Mouse (Mus musculus): ENCODE measurements around the gene Hnrnpc.

Gene Hnrnpc

DNA sequence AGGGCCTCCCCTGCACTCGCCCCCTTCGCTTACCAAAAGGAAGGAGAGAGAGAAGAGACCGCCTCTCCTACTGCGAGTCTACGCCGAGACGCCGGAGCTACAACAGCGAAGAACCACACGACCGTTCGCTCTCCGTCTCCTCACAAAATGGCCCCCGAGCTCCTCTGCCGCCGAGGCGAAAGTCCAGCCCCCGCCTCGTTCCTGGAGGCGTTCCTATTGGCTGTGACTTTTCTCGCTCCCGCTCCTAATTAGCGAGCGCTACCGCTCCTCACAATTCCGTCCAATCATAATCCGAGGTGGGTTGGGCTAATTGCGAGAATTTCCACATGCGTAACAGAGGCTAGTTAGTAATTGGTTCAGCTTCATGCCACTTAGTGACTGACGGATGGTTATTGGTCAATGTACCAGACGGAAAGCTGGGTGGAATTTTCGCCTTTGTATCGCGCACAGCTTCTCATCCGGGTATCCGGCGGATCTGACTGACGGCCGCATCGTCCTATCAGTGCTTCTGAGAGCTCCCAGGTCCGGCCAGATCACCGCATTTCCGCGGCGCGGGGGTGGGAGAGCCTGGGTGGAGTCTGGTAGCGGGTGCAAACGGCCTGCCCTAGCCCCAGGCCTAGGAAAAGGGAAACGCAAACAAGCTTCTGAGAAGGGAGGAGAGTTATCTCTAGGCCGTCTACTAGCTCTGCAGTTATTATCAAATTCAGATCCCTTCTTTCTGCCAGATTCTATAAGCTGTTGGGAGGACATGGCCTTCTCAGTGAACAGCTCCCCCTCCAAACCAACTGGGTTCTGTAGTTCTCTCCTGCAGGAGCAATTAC, at the start of gene Hnrnpc:
Gene Hnrnpc (minus strand): TSS at position 173 of the 821 bp plus-strand sequence.
- ChIA-PET CTCF (interaction anchor here (0.5 to 3.9 kb wide), 40 partner anchors 8 to 474 kb away, joined by 3 to 32 read pairs (median 4); partner anchors contain the start of genes Chd8 (in 1 of the 4), Rab2b (in 1 of the 4), Supt16 (in 1 of the 4) and Tox4 (in 1 of the 4)), POLR2A (interaction anchor here (0.5 to 19.3 kb wide), 175 partner anchors 3 to 1166 kb away, joined by 3 to 611 read pairs (median 6); partner anchors contain the start of genes Supt16 (in 4 of the 4), Chd8 (in 3 of the 4), Rab2b (in 3 of the 4) and Tox4 (in 3 of the 4))

DNA sequence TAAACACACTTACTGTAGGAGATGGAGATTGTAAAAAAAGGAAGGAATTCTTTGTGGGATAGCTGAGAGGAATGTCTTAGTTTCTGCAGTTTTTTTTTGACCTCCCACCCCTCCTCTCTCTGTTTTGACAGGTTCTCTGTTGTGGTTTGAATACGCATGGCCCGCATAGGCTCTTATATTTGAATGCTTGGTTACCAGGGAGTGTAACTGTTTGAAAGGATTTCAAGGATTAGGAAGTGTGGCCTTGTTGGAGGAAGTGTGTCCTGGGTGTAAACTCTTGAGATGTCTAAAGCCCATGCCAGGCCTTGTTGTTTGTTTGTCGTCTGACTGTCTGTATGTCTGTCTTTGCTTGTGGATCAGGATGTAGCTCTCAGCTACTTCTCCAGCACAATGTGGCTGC, 48.8 kb upstream of the Hnrnpc start:
- ChIA-PET CTCF (interaction anchor here in 1 of 4 experiments (1.3 kb wide), 1 partner anchor 11 kb away, joined by 3 read pairs; no protein-coding TSS in a partner anchor), POLR2A (interaction anchor here in 3 of 4 experiments (0.6 to 9.9 kb wide), 15 partner anchors 11 to 139 kb away, joined by 3 to 73 read pairs (median 4); partner anchors contain the start of genes Hnrnpc (in 2 of the 3), Rab2b (in 1 of the 3) and Tox4 (in 1 of the 3))

DNA sequence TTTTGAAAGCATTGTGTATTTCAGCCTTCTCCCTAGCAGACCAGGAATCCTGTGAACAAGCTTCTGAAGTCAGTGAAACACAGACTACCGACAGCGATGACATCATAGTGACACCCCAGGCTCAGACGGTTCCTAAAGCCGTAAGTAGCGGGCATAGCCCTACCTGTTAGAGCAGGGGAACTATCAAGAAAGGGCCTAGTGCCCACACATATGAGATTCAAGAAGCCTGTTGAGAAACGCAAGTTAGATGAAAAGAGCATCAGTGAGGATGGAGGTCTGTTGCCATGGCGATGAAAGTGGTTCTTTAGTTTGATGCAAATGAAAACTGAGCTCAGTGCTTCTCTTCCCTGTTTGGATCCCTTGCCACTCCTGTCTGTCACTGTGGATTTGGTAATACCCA, 48.4 kb upstream of the Hnrnpc start:
- CTCF ChIA-PET = interaction anchor here in 1 of 4 experiments (1.3 kb wide), 1 partner anchor 11 kb away, joined by 3 read pairs; no protein-coding TSS in a partner anchor
- POLR2A ChIA-PET = interaction anchor here in 3 of 4 experiments (0.7 to 9.9 kb wide), 13 partner anchors 10 to 138 kb away, joined by 3 to 73 read pairs (median 4); partner anchors contain the start of genes Hnrnpc (in 2 of the 3), Rab2b (in 1 of the 3) and Tox4 (in 1 of the 3)

DNA sequence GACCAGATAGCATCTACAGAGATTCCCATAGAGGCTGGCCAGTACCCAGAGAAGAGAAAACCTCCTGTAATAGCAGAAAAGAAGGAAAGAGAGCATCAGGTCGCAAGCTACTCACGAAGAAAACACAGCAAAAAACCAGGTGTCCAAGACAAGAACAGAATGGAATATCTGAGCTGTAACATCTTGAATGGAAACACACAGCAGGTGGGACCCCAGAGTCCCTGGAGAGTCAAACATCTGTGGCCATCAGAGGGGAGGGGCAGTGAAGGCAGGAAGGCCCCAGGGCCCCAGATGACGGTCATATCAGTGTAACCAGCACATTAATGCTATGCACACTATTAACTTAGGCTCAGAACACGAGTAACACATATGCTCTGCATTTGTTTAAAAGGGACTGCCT, 46.1 kb upstream of the Hnrnpc start:
- ChIA-PET POLR2A (interaction anchor here in 3 of 4 experiments (0.6 to 9.9 kb wide), 17 partner anchors 9 to 258 kb away, joined by 3 to 73 read pairs (median 3); partner anchors contain the start of genes Hnrnpc (in 2 of the 3), Rab2b (in 1 of the 3) and Tox4 (in 1 of the 3)), CTCF (interaction anchor here in 2 of 4 experiments (0.5 to 1.0 kb wide), 4 partner anchors 9 to 93 kb away, joined by 3 to 4 read pairs (median 3); partner anchors contain the start of gene Hnrnpc (in 1 of the 2))

DNA sequence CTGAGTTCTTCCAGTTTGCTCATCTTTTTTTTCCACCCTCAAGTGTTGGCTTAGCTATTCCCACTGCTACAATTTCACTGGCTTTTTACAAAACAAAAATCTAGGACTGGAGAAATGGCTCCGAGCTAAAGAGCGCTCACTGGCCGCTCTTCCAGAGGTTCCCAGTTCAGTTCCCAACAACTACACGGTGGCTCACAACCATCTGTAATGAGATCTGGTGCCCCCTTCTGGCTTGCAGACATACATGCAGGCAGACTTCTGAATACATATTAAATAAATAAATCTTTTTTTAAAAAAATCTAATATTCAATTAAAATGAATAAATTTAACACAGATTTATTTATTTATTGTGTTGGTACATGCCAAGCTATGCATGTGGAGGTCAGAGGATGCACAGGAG, 42.7 kb upstream of the Hnrnpc start:
- ChIA-PET POLR2A (interaction anchor here (0.7 to 8.1 kb wide), 39 partner anchors 8 to 952 kb away, joined by 3 to 98 read pairs (median 5); partner anchors contain the start of genes Hnrnpc (in 3 of the 4), Mettl3 (in 1 of the 4), Rab2b (in 1 of the 4) and Rpgrip1 (in 1 of the 4)), CTCF (interaction anchor here (0.5 to 2.4 kb wide), 31 partner anchors 10 to 243 kb away, joined by 3 to 16 read pairs (median 3); partner anchors contain the start of gene Hnrnpc (in 2 of the 4))

DNA sequence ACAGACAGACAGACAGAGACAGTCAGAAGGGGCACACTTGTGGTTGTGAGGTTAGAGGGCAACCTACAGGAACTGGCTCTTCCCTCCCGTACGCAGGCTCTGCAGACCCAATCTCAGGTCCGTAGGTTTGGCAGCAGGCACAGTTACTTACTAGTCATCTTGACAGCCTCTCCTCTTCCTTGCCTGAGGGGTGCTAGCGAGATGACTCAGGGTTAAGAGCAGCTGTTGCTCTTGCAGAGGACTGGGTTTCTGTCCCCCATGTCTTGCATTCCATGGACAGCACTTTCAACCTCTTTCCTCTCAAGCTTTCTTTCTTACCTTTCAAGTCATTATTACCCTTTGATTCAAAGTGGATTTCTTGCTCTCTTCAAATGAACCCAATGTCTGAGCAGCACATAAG, 40.3 kb upstream of the Hnrnpc start:
- POLR2A ChIA-PET = interaction anchor here (0.5 to 8.1 kb wide), 19 partner anchors 9 to 161 kb away, joined by 3 to 98 read pairs (median 4); partner anchors contain the start of genes Hnrnpc (in 2 of the 4), Zfp219 (in 2 of the 4), Mettl3 (in 1 of the 4) and Rab2b (in 1 of the 4)
- CTCF ChIA-PET = interaction anchor here in 3 of 4 experiments (0.7 to 1.6 kb wide), 3 partner anchors 14 to 281 kb away, joined by 3 to 4 read pairs (median 3); no protein-coding TSS in a partner anchor

DNA sequence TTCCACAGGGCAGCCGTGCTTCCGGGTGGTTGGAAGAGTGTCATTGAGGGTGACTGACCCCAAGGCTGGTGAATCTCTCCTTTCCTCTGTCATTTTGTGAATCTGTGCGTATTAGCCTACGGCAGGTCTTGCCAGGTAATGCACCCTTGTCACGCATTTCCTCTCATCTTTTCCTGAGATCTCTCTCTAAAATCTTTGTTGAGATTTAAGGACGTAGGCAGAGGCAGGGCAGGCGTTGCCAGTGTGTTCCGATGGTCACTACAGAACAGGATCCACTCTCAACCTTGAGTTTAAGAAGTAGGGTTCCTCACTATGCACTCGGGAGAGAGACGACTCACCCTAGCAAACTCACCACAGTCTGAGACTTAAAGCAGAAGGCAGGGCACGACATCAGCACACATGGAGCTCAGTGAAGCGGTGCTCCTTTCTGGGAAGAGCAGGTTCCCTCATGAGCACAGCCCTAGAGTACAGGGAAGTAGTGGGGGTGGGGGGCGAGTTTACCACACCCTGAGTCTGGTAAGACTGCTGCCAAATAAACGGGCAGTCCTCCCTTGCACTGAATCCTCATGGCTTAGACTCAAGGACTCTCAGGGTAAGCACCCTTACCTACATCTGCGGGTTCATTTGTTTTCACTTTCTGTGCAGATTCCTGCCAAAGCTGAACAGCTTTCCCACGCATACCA, 37.8 kb upstream of the Hnrnpc start:
- POLR2A ChIA-PET = interaction anchor here in 3 of 4 experiments (0.6 to 8.1 kb wide), 52 partner anchors 8 to 213 kb away, joined by 3 to 98 read pairs (median 5); partner anchors contain the start of genes Hnrnpc (in 3 of the 3), Supt16 (in 3 of the 3), Mettl3 (in 1 of the 3) and Rpgrip1 (in 1 of the 3)
- CTCF ChIA-PET = interaction anchor here (0.6 to 1.7 kb wide), 14 partner anchors 11 to 258 kb away, joined by 3 to 5 read pairs (median 3); partner anchors contain the start of genes Chd8 (in 1 of the 4) and Mettl17 (in 1 of the 4)

DNA sequence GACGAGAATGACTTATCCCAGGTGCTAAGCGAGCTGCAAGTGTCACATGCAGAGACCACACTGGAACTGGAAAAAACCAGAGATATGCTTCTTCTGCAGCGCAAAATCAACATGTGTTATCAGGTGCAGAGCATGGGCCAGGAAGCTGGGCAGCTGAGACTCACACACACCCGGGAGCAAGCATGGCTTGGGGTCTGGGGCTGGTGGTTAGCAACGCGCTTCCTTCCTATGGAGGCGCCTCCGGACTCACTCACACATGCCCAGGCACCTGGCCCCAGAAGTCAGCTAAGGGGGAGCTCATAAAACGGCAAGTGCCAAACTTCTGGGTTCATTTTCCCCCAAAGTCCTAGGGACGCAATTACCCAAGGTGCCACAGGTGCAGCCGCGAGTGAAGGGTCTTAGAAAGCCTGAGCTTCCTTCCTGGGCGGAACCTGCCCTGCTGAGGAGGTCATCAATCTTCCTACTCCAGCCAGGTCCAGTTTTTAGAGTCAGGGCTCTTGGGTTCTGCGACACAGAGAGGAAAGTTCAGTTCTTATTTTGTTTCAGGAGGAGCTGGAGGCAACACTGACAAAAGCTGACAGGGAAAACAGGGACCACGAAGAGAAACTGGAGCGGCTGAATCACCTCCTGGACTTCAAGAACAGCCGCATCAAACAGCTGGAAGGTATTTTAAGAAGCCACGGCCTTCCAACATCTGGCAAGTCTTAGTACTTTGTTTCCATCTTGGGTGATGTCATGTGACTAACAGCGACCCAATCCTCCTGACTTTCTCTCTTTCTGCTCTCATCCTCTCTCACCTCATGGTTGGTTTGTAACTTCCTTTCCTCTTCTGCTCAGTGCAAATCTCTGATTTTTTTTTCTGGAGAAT, 37.0 kb upstream of the Hnrnpc start:
- ChIA-PET CTCF (interaction anchor here (0.5 to 1.7 kb wide), 15 partner anchors 9 to 258 kb away, joined by 3 to 6 read pairs (median 3); partner anchors contain the start of genes Chd8 (in 1 of the 4) and Ndrg2 (in 1 of the 4)), POLR2A (interaction anchor here (0.5 to 8.1 kb wide), 61 partner anchors 9 to 257 kb away, joined by 3 to 98 read pairs (median 4); partner anchors contain the start of genes Hnrnpc (in 4 of the 4), Mettl3 (in 3 of the 4), Supt16 (in 2 of the 4) and Mettl17 (in 1 of the 4))

DNA sequence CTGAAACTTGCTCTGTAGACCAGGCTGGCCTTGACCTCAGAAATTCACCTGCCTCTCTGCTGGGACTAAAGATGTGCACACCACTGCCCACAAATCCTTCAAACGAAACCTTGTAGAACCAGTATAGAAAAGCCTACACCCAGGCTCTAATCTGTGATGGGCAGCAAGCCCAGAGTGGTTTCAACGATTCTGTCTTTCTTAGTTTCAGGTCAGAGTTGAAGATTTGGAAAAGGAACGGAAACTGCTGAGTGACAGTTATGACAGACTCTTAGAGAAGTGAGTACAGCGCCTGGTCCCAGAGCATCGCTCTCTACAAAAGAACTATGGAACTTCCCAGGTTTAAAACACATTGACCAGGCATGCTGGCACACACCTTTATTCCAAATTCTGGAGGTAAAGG, 29.8 kb upstream of the Hnrnpc start:
- ChIA-PET POLR2A (interaction anchor here in 1 of 4 experiments (0.6 kb wide), 1 partner anchor 855 kb away, joined by 3 read pairs; no protein-coding TSS in a partner anchor), CTCF (no interaction called here)

DNA sequence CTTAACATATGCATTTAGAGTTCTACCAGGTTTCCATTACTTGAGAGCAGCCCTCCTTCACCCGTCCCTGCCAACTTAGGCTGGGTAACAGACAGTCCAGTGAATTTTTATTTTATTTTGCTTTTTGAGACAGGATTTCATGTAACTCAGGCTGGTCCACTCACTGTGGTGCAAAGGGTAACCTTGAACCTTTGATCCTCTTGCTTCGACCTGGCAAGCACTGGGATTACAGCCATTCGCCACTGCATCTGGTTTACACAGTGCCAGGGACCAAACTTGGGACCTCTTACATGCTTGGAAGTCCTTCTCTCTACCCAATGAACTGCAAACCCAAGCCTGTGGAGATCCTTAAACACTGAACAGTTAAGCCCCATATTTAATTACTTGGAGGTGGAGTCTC, 20.8 kb upstream of the Hnrnpc start:
- ChIA-PET CTCF (interaction anchor here in 3 of 4 experiments (0.6 to 2.9 kb wide), 11 partner anchors 11 to 222 kb away, joined by 3 to 12 read pairs (median 3); no protein-coding TSS in a partner anchor), POLR2A (interaction anchor here in 3 of 4 experiments (0.6 to 3.9 kb wide), 19 partner anchors 12 to 173 kb away, joined by 3 to 24 read pairs (median 3); partner anchors contain the start of gene Hnrnpc (in 2 of the 3))

DNA sequence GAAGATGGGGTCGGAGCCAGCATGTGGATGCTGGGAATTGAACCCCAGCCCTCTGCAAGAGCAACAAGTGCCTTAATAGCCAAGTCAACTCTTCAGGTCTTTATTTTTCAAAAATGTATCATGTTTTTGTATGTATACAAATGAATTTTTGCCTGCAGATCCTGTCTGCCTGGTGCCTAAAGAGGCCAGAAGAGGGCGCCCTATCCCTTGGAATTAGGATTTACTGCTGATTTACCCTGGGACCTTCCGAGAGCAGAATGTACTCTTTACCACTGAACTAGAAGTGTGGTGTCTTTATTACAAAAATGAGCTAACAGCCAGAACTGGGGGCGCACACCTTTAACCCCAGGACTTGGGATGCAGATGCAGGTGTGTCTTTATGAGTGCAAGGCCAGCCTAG, 20.1 kb upstream of the Hnrnpc start:
- CTCF ChIA-PET = interaction anchor here (0.6 to 2.9 kb wide), 12 partner anchors 11 to 221 kb away, joined by 3 to 12 read pairs (median 3); no protein-coding TSS in a partner anchor
- POLR2A ChIA-PET = interaction anchor here (0.6 to 3.9 kb wide), 18 partner anchors 10 to 203 kb away, joined by 3 to 24 read pairs (median 4); partner anchors contain the start of gene Hnrnpc (in 2 of the 4)

DNA sequence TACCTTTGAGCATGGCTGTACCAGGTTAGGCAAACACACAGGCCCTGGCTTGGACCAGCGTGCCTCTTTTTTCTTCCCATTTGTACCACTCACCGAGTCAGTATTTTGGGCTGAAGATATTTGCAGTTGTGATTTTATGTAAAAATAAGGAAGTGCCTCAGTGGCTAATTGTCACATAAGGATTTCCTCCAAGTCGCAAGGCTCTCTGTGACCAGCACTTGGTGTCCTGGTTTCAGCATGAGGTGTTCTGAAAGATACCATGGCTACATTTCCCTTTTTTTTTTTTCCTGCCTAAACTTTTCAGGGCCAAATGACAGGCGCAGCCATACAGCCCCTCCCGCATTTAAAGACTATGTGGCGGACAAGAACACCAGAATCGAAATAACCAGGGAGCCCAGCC, 16.3 kb upstream of the Hnrnpc start:
- CTCF ChIA-PET = interaction anchor here in 2 of 4 experiments (1.7 to 2.1 kb wide), 3 partner anchors 16 to 219 kb away, joined by 4 to 8 read pairs (median 5); partner anchors contain the start of gene Hnrnpc (in 1 of the 2)
- POLR2A ChIA-PET = interaction anchor here in 3 of 4 experiments (0.6 to 12.3 kb wide), 17 partner anchors 9 to 223 kb away, joined by 3 to 345 read pairs (median 5); partner anchors contain the start of genes Hnrnpc (in 2 of the 3), Rpgrip1 (in 1 of the 3) and Supt16 (in 1 of the 3)

DNA sequence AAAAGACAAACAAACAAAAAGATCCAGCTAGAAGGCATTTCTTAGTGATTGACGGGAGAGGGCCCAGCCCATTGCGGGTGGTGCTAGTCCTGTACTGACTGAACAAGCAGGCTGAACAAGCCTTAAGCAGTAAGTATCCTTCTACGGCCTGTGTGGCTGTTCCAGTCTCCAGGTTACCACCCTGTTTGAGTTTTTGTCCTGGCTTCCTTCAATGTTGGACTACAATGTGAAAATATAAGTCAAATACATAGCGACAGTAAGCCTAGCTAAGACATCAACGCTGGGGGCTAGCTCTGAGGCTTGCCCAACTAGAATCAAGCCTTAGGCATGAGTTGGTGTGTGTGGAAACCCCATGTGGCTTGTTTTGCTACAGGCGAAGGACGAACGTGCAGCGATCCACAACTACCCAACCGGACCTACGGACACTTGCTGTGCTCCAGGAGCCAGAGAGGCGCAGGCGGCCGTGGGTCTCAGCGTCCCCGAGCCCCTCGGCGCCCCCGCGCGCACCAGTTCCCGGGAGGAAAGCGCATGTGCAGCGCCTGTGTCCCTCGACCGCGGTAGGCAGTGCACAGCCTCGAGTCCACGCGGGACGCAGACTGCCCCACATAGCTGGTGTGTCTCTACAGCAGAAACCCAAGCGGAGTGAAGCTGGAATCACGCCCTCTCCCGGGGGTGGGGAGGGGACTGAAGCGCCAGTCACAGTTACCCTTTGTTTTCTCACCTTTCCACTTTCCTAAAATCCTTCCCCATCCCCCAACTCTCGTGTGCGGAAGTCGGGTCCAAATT, 15.2 kb upstream of the Hnrnpc start:
- ChIA-PET POLR2A (interaction anchor here in 3 of 4 experiments (0.5 to 12.3 kb wide), 71 partner anchors 9 to 236 kb away, joined by 3 to 345 read pairs (median 4); partner anchors contain the start of genes Hnrnpc (in 3 of the 3), Chd8 (in 2 of the 3), Supt16 (in 2 of the 3) and Mettl3 (in 1 of the 3)), CTCF (interaction anchor here (0.6 to 2.3 kb wide), 17 partner anchors 11 to 220 kb away, joined by 3 to 8 read pairs (median 4); partner anchors contain the start of genes Hnrnpc (in 3 of the 4) and Supt16 (in 1 of the 4))

DNA sequence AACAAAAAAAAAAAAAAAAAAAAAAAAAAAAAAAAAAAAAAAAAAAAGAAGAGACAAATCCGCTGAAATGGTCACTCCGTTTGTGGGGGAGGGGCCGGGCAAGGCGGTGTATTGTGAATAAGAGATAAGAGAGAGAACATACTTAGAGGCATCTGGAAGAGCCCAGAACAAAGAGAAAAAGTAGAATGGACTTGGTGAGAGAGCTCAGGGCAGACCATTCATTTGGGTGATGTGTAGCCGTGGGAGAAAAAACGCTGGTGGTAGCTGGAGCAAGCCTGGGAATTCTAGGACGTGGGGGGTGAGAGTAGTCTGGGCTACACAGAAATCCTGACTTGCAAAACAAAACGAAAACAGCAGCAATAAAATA, 14.6 kb upstream of the Hnrnpc start:
- ChIA-PET POLR2A (interaction anchor here in 3 of 4 experiments (0.5 to 12.3 kb wide), 58 partner anchors 8 to 246 kb away, joined by 3 to 345 read pairs (median 6); partner anchors contain the start of genes Hnrnpc (in 3 of the 3), Chd8 (in 2 of the 3), Supt16 (in 2 of the 3) and Mettl3 (in 1 of the 3)), CTCF (interaction anchor here in 3 of 4 experiments (0.6 to 2.3 kb wide), 14 partner anchors 10 to 188 kb away, joined by 3 to 8 read pairs (median 4); partner anchors contain the start of genes Hnrnpc (in 3 of the 3) and Supt16 (in 1 of the 3))
